Mouse (Mus musculus): ENCODE measurements at regions not wholly inside any gene's neighbourhood (a gene's known extent, or its start where the extent isn't known, plus 50 kb on each side); places are given as distances from the start of the nearest gene placed in this dataset.

DNA sequence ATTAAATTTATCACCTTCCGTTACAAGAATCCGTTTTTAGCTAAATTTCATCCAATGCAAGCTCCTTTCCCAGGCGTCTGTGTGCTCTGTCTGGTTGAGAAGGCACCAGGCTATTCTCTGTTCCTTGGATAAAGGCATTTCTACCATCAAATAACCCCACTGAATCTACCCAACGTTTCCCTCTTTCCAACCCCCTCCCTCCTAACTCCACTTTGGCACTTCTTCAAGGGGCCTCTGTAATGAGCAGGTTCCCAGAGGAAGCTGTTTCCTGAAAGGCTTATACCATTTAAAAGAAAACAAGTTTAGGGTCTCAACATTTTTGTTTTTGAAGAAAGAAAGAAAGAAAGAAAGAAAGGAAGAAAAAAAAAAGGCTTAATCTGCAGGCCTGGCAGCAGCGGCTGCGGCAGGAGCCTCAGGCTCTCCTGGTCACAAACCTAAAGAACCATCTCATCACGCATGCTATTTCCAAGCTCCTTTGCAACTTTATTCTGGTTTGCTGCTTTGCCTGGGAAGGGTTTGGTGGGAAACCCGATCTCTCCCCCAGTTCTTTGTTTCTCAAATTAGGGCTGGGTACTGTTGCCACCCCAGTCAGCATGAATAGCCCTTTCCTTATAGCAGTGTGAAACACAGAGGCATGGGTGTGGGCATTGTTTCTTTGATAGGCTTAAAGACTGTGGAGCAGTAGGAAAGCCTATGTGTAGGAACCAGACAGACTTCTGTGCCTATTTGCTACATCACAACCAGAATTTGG is 160.5 kb upstream of the Tnc start:
- DNase-seq (ENCODE audit: inconsistent age in 2 of 2, low spot score in 1 of 2) = no peak

DNA sequence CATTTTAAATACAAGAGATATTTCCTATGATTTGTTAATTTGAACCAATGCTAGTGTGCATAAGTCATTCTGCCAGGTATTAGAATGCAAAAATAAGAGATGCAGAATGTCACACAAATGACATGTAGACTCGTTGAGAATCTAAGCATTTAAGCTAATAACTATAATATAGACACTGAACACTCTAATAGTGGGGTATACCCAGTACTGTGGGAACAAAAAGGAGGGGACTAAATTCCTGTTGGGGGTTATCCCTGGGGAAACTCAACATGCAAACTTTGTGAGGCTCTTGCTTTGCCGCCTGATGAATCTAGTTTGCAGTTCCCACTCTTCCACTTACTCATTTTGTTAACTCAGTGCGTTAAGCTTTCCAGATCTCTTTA is 154.0 kb upstream of the Tnc start:
- no peak for DNase-seq (ENCODE audit: inconsistent age in 2 of 2, low spot score in 1 of 2)

DNA sequence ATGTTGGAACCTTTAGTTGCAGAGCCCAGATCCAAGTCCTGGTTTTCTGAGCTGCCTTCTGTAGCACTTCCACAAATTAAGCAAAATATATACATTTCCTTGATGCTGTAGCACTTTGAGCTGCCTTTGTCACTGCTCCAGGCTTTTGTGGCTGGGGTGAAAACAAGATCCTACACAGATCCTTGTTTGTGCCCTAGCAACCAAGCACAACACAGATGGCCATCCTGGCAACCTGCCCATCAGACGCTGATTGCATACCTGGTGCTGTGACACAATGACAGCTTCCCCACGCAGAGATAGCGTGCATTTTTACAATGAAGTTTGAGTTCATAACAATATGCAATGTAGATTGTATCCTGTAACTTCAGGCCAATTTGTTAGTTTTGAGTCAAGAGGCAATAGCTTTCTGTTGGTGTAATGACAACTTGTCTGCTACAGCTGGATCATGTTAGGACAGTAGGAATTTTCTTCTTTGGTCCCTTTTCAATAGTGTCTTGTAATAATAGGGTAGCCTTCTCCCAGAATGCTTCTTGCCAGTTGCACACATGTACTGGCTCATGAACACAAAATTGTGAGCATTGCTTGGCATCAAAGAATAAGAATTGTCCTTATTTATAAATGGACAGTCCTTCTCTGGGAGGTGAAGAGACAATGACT is 153.5 kb upstream of the Tnc start:
- DNase-seq (ENCODE audit: inconsistent age in 2 of 2, low spot score in 1 of 2) = peak; percentile 8 to 22

DNA sequence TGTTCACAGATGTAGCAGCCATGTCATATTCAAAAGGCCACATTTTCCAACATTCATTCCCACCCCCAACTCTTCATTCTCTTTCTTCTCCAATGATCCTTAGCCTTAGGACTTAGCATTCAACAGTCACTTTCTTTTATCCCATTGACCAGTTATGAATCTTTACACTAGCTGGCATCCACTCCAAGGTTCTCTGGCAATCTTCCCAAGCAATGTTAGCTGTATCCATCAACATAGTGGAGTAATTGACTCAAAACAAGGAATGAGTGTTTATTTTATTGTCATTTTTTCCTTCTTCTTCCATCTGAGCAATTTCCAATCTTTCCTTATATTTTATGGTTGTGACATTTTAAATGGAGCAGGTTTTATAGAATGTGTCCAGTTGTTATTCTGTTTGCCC is 138.2 kb upstream of the Tnc start:
- peak in 1 of 2 experiments; percentile 42 for DNase-seq (ENCODE audit: inconsistent age in 2 of 2, low spot score in 1 of 2)

DNA sequence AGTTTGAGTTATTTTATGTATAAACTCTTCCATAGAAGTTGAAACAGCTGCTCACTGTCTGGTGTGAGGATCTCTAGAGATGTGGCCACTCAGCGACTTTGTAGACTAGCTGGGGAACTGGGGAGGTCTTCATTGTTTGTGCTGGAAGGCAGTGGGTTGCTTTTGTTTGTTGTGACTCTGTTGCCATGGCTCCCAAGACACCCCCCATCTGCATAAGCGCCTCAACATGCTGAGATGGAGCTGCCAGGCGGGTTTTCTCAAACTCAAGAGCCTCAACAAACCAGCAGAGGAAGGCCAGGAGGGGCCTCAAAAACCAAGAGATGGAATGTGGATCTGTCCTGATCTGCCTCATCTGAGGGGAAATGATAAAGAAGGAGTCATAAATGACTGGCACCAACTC is 129.1 kb upstream of the Tnc start:
- DNase-seq (ENCODE audit: inconsistent age in 2 of 2, low spot score in 1 of 2) = no peak

DNA sequence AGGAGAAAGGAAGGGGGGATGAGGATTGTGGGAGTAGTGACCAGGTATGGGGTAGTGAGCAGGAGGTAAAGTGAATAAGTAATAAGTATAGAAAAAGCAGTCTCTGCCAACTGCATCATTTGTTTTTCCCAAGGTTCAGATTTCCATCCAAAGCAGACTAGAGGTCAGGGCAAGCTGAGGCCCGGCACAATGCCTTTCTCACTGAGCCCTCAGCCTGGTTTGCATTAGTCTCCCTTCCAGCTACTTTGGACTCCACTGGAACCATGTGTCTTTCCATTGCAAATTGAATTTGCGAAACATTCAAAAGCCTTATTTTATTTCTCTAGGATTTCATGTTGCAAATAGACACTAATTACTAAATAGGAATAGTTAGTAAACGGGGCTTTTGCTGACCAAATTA is 124.7 kb upstream of the Tnc start:
- DNase-seq (ENCODE audit: inconsistent age in 2 of 2, low spot score in 1 of 2) = no peak

DNA sequence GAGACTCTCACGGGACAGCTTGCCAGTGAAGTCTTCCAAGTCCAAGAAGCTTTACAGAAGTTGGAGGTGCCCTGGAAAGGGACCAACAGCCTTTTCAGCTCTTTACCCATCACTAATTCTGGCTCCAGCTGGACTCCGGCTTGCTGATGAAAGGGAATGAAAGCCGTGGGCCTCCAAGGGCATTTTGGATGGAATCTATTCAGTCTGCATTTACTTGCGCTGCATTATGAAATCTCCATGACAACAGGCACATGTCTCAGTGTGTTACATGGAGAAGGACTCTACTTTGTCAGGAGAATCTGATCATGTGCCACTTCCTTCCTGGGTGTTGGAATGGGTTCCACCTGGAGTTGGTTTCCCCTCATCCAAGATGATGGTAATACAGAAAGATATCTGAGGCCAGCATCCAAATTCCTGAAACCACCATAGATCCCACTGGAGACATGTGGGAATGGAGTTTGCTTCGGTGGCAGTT is 102.2 kb upstream of the Tnc start:
- no peak for DNase-seq (ENCODE audit: inconsistent age in 2 of 2, low spot score in 1 of 2)

DNA sequence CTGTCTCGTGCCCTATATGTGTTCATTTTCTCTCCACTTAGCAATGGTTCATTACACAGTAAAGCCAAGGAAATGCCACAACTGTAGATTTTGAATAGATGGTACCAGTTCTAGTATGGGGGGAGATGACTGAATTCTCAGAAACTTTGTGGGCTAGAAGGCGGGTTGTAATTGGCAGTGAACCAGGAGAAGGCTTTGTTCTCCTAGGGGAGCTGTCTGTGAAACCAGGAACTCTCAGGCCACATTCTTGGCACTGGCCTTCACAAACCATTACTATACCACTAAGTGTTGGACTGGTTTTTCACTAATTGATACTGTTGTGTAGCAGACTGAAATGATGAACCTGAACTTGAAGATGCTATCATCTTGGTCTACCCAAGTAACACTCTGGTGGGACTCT is 99.1 kb upstream of the Tnc start:
- DNase-seq (ENCODE audit: inconsistent age in 2 of 2, low spot score in 1 of 2) = no peak

DNA sequence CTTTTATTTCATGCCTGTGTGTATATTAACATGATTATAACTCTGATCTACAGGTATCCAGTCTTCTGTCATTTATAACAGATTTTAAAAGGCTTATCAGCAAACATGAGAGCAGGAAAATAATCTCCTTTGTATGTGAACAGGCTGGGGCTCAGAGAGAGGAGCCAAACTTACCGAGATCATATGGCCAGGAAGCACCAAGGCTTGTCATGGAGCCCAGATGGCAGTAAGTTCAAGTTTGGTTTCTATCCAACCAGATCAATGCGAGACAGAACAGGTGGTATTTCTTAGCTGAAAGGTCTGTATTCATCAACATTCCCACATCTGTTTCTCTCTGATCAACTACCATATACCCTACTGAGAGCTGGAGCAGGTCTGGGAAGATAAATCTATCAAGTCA is 96.1 kb upstream of the Tnc start:
- DNase-seq (ENCODE audit: inconsistent age in 2 of 2, low spot score in 1 of 2) = no peak

DNA sequence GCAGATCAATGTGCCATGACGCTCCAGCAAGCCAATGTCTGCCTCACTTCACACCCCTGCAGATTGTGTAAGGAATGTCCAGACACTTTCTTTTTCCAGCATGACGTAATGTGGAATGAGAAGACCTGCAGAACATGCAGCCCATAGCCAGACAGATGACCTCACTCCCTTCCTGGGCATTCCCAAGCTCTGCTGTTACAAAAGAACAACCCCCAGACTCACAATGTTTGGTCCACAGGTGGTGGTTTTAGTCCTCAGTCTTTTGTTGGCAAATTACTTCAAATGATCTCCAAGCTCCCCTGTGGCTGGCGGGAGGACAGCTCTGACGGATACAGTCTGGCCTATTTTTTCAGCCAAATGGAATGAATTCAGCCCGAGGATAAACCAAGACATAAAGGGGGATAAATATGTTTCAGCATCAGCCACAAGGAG is 95.6 kb upstream of the Tnc start:
- no peak for DNase-seq (ENCODE audit: inconsistent age in 2 of 2, low spot score in 1 of 2)

DNA sequence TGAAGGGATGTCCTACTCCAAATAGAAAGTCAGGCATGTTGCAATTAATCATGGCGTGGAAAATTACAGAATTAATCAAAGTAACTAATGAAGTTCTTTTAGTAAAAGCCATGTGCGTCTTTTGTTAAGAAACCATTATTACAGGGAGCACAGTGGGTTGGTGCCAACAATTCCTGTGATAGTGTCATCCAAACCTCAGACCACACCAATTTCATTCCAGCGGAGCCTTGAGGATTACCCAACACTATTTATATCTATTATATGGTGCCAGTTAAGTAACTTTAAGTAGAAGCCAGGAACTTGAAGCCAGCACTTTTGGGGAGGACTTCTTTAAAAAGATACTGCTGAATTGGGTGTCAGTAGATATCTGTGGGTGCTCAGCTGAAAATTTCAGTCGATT is 93.0 kb upstream of the Tnc start:
- no peak for DNase-seq (ENCODE audit: inconsistent age in 2 of 2, low spot score in 1 of 2)

DNA sequence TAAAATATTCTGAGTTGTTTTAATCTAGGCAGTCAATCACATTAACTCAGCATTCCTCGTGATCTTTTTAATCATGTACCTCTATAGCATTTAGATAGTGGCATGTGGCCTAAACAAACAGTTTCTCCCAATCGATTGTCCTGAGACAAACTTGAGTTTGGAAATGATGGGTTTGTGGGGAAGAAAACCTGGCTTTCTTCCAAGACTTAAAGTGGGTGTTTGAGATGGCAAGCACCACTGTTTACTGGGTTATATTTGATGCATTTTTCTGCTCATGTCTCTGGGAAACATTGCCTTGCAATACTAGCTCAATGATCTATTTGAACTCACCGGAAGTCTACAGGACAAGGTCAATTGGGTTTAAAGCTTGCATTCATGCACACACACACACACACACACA is 88.2 kb upstream of the Tnc start:
- no peak for DNase-seq (ENCODE audit: inconsistent age in 2 of 2, low spot score in 1 of 2)

DNA sequence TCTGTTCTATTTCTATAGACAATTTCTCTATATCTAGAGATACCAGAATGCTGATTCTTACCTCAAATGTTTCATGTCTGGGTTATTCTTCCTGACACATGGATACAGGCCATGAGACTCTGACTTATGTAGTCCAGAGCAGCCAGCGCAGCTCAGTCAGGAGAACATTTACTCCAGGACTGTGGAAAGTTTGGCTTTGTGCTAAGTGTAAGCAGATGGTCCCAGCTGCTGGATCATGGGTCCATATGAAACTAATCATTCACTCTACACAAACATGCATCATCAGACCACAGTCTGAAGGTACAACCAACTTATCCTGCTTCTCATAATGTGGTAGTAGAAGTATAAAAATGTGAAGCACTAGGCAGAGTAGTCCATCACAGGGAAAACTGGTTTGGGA is 82.5 kb upstream of the Tnc start:
- DNase-seq (ENCODE audit: inconsistent age in 2 of 2, low spot score in 1 of 2) = no peak

DNA sequence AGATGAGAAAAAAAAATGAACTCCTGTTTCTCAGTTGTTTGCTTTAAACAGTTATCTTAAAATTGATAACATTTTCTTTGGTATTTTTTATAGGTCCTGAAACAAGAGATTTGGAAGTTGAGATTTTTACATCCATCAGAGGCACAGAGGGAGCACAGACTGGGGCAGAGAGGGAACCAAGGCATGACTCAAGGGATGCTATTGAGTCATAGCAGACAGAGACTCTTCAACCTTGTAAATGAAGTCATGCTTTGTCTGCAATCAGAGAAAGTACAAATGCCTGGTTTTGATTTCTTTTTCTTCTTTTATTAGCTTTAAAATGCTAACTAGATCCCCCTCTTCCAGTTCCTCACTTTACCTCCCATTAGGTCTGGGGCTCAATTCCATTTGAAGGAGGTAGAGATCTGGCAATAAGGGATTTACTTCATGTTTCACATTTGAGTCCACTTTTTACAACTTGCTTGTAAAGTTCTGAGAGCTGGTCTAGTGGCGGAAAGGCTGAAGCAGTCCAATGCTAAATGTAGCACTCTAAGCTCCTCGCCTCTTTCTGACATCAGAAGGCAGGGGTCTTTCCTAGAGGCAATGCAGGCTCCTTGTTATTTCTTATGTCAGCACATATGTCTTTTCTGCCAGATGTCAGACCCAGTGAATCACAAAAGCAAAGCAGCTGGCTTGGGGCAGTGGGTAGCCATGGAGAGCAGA is 77.7 kb upstream of the Tnc start:
- peak in 1 of 2 experiments; percentile 44 for DNase-seq (ENCODE audit: inconsistent age in 2 of 2, low spot score in 1 of 2)

DNA sequence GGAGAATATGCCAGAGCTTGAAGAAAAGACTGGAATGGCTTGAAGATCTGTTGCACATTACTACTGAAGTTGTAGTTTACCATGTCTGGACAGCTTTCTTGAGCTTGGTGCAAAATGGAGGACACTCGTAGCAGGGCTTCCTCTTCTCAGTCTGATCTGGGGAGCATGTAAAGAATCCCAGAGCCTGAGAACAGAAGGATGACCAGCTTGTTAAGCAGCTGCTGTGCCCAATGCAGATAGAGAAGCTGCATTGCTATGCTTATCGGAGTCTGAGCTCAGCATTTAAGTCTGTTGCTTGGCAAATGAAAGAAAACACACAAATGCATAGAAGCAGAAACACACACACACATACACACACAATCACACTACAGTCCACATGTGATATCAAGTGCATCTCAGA is 76.9 kb upstream of the Tnc start:
- no peak for DNase-seq (ENCODE audit: inconsistent age in 2 of 2, low spot score in 1 of 2)

DNA sequence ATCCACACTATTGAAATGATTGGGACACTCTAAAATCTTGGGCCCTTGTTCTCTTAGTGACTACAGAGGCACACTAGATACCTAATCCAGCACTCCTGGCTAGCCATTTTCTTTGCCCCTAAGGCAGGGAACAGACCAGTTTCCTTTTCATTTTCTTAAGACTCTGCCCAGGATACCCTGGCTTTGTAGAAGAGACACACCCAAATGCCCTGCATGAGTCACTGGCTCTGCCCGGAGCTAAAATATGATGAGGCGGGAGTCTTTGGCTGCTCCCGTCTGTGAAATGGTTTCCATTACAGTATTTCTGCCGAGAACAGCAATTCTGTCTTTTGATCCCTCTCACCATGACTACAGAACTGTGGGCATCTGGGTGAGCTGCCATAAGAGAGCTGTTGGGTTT is 51.4 kb upstream of the Tnc start:
- no peak for DNase-seq (ENCODE audit: inconsistent age in 2 of 2, low spot score in 1 of 2)
